Mouse (Mus musculus): ENCODE measurements around the gene Lcn8. TPM values are rescaled to one million over a fixed set of nuclear protein-coding genes. Genes with fewer than 3 reads are reported as not detected.
"Not testable (repeated sequence)": the region's sequence is repeated elsewhere in the genome, so short reads cannot be mapped to it uniquely, and the experiment has no call there.

Gene Lcn8
- total RNA-seq, 2 experiments from 2014 or later, result not detected

- no peak for DNase-seq
Observed at GRCm38 (mm10) chr2:25666516-25666915, 13.6 kb downstream of the Lcn8 start.

GRCm38 (mm10) chr2:25676486-25676885 lies 23.6 kb downstream of the Lcn8 start, which contains the start of gene Lcn6:
Lcn6 (plus strand) TSS chr2:25676786.
- DNase-seq, result no peak

GRCm38 (mm10) chr2:25679559-25679958 lies 26.6 kb downstream of the Lcn8 start:
- no peak for DNase-seq

- DNase-seq, result no peak
Observed at GRCm38 (mm10) chr2:25682426-25682825, 29.5 kb downstream of the Lcn8 start, which contains the start of gene Lcn10. Lcn10 (plus strand) TSS chr2:25682726.

GRCm38 (mm10) chr2:25686941-25687340 lies 34.0 kb downstream of the Lcn8 start:
- no peak for DNase-seq

- DNase-seq, result peak; percentile 33 to 47
Observed at GRCm38 (mm10) chr2:25694605-25695004, 41.7 kb downstream of the Lcn8 start.

- DNase-seq, result no peak
Observed at GRCm38 (mm10) chr2:25696951-25697350, 44.0 kb downstream of the Lcn8 start.

- no peak for DNase-seq
Observed at GRCm38 (mm10) chr2:25698696-25699095, 45.8 kb downstream of the Lcn8 start.

- DNase-seq, result not testable (repeated sequence)
Observed at GRCm38 (mm10) chr2:25699743-25700142, 46.8 kb downstream of the Lcn8 start, which contains the start of gene Obp2a. Obp2a (plus strand) TSS chr2:25700043.

- no peak for DNase-seq
Observed at GRCm38 (mm10) chr2:25701001-25701400, 48.1 kb downstream of the Lcn8 start.

GRCm38 (mm10) chr2:25703706-25704105 lies 50.8 kb downstream of the Lcn8 start:
- DNase-seq, result no peak

Other genes with a start within 250 kb of the Lcn8 start
- gene Fut7, start 229.9 kb upstream of the Lcn8 start, total RNA-seq (2021), result under 1 TPM; 0.87 to 0.94 TPM
- 100 to 1,000 TPM; 147 to 167 TPM for gene Abca2, start 224.4 kb upstream of the Lcn8 start, total RNA-seq (2021)
- under 1 TPM in 1 of 2 experiments, not detected in 1; 0.66 TPM for gene Clic3, start 196.3 kb upstream of the Lcn8 start, total RNA-seq (2021)
- gene Paxx, start 192.0 kb upstream of the Lcn8 start, total RNA-seq (2021), result 10 to 100 TPM; 46.2 to 62.8 TPM
- 100 to 1,000 TPM; 435 to 800 TPM for gene Ptgds, start 183.1 kb upstream of the Lcn8 start, total RNA-seq (2021)
- not detected for gene Lcn12, start 159.2 kb upstream of the Lcn8 start, total RNA-seq (2021)
- 100 to 1,000 TPM; 115 to 116 TPM for gene Fbxw5, start 152.4 kb upstream of the Lcn8 start, total RNA-seq (2021)
- 1 to 10 TPM in 1 of 2 experiments, under 1 TPM in 1; 0.88 to 1.5 TPM for gene C8g, start 151.4 kb upstream of the Lcn8 start, total RNA-seq (2021)
- 10 to 100 TPM; 11.9 to 12.6 TPM for gene Traf2, start 106.2 kb upstream of the Lcn8 start, total RNA-seq (2021)
- 100 to 1,000 TPM; 200 to 212 TPM for gene Edf1, start 95.3 kb upstream of the Lcn8 start, total RNA-seq (2021)
- 1 to 10 TPM; 3.1 to 3.2 TPM for gene Mamdc4, start 78.3 kb upstream of the Lcn8 start, total RNA-seq (2021)
- gene Phpt1, start 77.9 kb upstream of the Lcn8 start, total RNA-seq (2021), result 10 to 100 TPM; 62.5 to 68.3 TPM
- 100 to 1,000 TPM in 1 of 2 experiments, 10 to 100 TPM in 1; 96.4 to 117 TPM for gene Ajm1, start 71.4 kb upstream of the Lcn8 start, total RNA-seq (2021)
- 100 to 1,000 TPM; 142 to 155 TPM for gene Rabl6, start 44.6 kb upstream of the Lcn8 start, total RNA-seq (2021)
- gene Ccdc183, start 35.4 kb upstream of the Lcn8 start, total RNA-seq (2021), result not detected
- 10 to 100 TPM; 13.1 to 16.6 TPM for gene Tmem141, start 31.1 kb upstream of the Lcn8 start, total RNA-seq (2021)
- gene Fcna, start 25.1 kb upstream of the Lcn8 start, total RNA-seq (2021), result under 1 TPM; 0.32 to 0.43 TPM
- gene Lcn5, start 4.8 kb downstream of the Lcn8 start, total RNA-seq (2021), result not detected
- gene Lcn6, start 23.7 kb downstream of the Lcn8 start, total RNA-seq (2021), result not detected
- not detected for gene Lcn10, start 29.6 kb downstream of the Lcn8 start, total RNA-seq (2021)
- gene Obp2a, start 46.9 kb downstream of the Lcn8 start, total RNA-seq (2021), result not detected
- 10 to 100 TPM; 82.1 to 87.9 TPM for gene Bmyc, start 53.6 kb downstream of the Lcn8 start, total RNA-seq (2021)
- gene Obp2b, start 83.9 kb downstream of the Lcn8 start, total RNA-seq (2021), result under 1 TPM in 1 of 2 experiments, not detected in 1; 0.85 TPM
- not detected for gene Lcn3, start 112.4 kb downstream of the Lcn8 start, total RNA-seq (2021)
- not detected for gene Lcn11, start 123.9 kb downstream of the Lcn8 start, total RNA-seq (2021)
- gene Gm13539, start 129.1 kb downstream of the Lcn8 start, total RNA-seq (2021), result not detected
- not detected for gene Glt6d1, start 162.7 kb downstream of the Lcn8 start, total RNA-seq (2021)
- not detected for gene Lcn9, start 170.0 kb downstream of the Lcn8 start, total RNA-seq (2021)
- not detected for gene Sohlh1, start 194.1 kb downstream of the Lcn8 start, total RNA-seq (2021)
- gene Kcnt1, start 210.6 kb downstream of the Lcn8 start, total RNA-seq (2021), result 10 to 100 TPM; 29.7 to 45.1 TPM